Mouse (Mus musculus) midbrain, embryonic 16.5 days (tissue): ENCODE measurements around the gene Ruvbl2. TPM values are rescaled to one million over a fixed set of nuclear protein-coding genes. Genes with fewer than 3 reads are reported as not detected.
"Not testable (repeated sequence)": the region's sequence is repeated elsewhere in the genome, so short reads cannot be mapped to it uniquely, and the experiment has no call there.

Experiments used
- ATAC-seq: fragments of 200-750 bp; cut with Nextera tagmentation; 2 replicates; pipeline ENCODE4 v1.8.0; 2017; ENCODE audit warnings: moderate TSS enrichment
- H3K27ac ChIP-seq: fragments of 300-500 bp; sonication (generic); 2 replicates; pipeline ENCODE4 v1.5.1; 2014; ENCODE audit warnings: mild to moderate bottlenecking, low read length, mixed read lengths
- H3K27me3 ChIP-seq: fragments of 300-500 bp; sonication (generic); 2 replicates; pipeline ENCODE4 v1.6.1; 2014; ENCODE audit warnings: low read depth, low read length, mixed read lengths; ENCODE audit not compliant: control insufficient read depth, insufficient read depth
- H3K36me3 ChIP-seq: fragments of 300-500 bp; sonication (generic); 2 replicates; pipeline ENCODE4 v1.6.1; 2014; ENCODE audit warnings: mild to moderate bottlenecking, low read length, moderate library complexity, mixed read lengths; ENCODE audit not compliant: control insufficient read depth, insufficient read depth
- H3K4me1 ChIP-seq: fragments of 300-500 bp; sonication (generic); 2 replicates; pipeline ENCODE4 v1.6.1; 2014; ENCODE audit warnings: mild to moderate bottlenecking, low read length, mixed read lengths; ENCODE audit not compliant: control insufficient read depth, insufficient read depth
- H3K4me2 ChIP-seq: fragments of 300-500 bp; sonication (generic); 2 replicates; pipeline ENCODE4 v1.6.1; 2014; ENCODE audit warnings: mild to moderate bottlenecking, low read length, mixed read lengths
- H3K4me3 ChIP-seq: fragments of 300-500 bp; sonication (generic); 2 replicates; pipeline ENCODE4 v1.5.1; 2014; ENCODE audit warnings: low read depth, mild to moderate bottlenecking, low read length, moderate library complexity, mixed read lengths
- H3K9ac ChIP-seq: fragments of 300-500 bp; sonication (generic); 2 replicates; pipeline ENCODE4 v1.6.1; 2014; ENCODE audit warnings: low read depth, low read length, mixed read lengths
- H3K9me3 ChIP-seq: fragments of 300-500 bp; sonication (generic); replicated peaks from 2 replicates; pipeline ENCODE4 v1.6.1; 2014; ENCODE audit warnings: mild to moderate bottlenecking, low read length, mixed read lengths; ENCODE audit not compliant: control insufficient read depth, poor library complexity, severe bottlenecking
- WGBS: fragments of 180-500 bp; shearing (Covaris S2); extraction: QIAGEN DNeasy Blood & Tissue Kit; methylation state at CpG from one replicate; pipeline ENCODE4 v1.1.7; 2014; 5-methylcytosine and 5-hydroxymethylcytosine counted together
- microRNA-seq: library from miRNA; unstranded; fragments of <30 nt; microRNA quantifications from one replicate; pipeline ENCODE4, GENCODE M21; 2017
- polyA plus RNA-seq: library from polyadenylated mRNA; unstranded; fragments of >200 nt; fragmentation: Nextera tagmentation; extraction: Ambion mirVana; gene quantifications from 2 replicates; pipeline ENCODE4 v1.2.1, GENCODE M21; 2015

Gene Ruvbl2
- polyA plus RNA-seq, 1 experiment from 2014 or later = 103 TPM

GRCm38 (mm10) chr7:45396337-45396775 is 41.5 kb downstream of the Ruvbl2 start:
- Histone ChIP-seq H3K27ac (peak overlapping the region; percentile 88; the same call in 1 of the 2 replicates), H3K4me1 (peaks cover 20% of the 10 kb centered on the region), H3K4me3 (peak overlapping the region; percentile 48), H3K4me2 (peak overlapping the region; percentile 62), H3K9ac (peak overlapping the region; percentile 52; the same call in 1 of the 2 replicates)
- H3K36me3 ChIP-seq, H3K9me3 ChIP-seq, H3K27me3 ChIP-seq: not testable (repeated sequence)
- 4% methylated on average over 3 of the region's 3 CpGs for WGBS
- ATAC-seq = peak; percentile 23; the same call in 1 of the 2 replicates

GRCm38 (mm10) chr7:45395578-45396336 is 42.1 kb downstream of the Ruvbl2 start, which contains the start of gene Snrnp70:
TSS of gene Snrnp70 (minus strand) at chr7:45395742.
- Histone ChIP-seq H3K27me3 (no peaks in the 10 kb centered on the region), H3K9me3 (no peaks in the 10 kb centered on the region), H3K4me2 (peak within 1 kb of the TSS; percentile 92), H3K36me3 (peaks cover 6% of the 10 kb centered on the region; the same call in 1 of the 2 replicates), H3K9ac (peak within 1 kb of the TSS; percentile 69), H3K27ac (peak within 1 kb of the TSS; percentile 91), H3K4me1 (peaks cover 20% of the 10 kb centered on the region), H3K4me3 (peak within 1 kb of the TSS; percentile 48)
- WGBS = under 1% methylated on average over 60 of the region's 60 CpGs
- ATAC-seq = peak; percentile 96

GRCm38 (mm10) chr7:45395129-45395541 is 42.8 kb downstream of the Ruvbl2 start:
- peak overlapping the region; percentile 92 for H3K4me2 ChIP-seq
- 0% methylated on average over 19 of the region's 20 CpGs for WGBS
- peak overlapping the region; percentile 48 for H3K4me3 ChIP-seq
- H3K27me3 ChIP-seq = no peaks in the 10 kb centered on the region
- peaks cover 20% of the 10 kb centered on the region for H3K4me1 ChIP-seq
- no peaks in the 10 kb centered on the region for H3K9me3 ChIP-seq
- peaks cover 11% of the 10 kb centered on the region for H3K36me3 ChIP-seq
- peak; percentile 80 for ATAC-seq
- peak overlapping the region; percentile 69 for H3K9ac ChIP-seq
- H3K27ac ChIP-seq = peak overlapping the region; percentile 91

GRCm38 (mm10) chr7:45386077-45386476 is 51.8 kb downstream of the Ruvbl2 start:
- no peak for ATAC-seq
- Histone ChIP-seq H3K4me1 (no peaks in the 10 kb centered on the region), H3K9me3 (no peaks in the 10 kb centered on the region), H3K27me3 (no peaks in the 10 kb centered on the region), H3K4me2 (no peak overlapping the region), H3K36me3 (peaks cover 66% of the 10 kb centered on the region), H3K9ac (no peak overlapping the region), H3K4me3 (no peak overlapping the region), H3K27ac (no peak overlapping the region)
- 93% methylated on average over 3 of the region's 3 CpGs for WGBS

- no peak overlapping the region for H3K27ac ChIP-seq
- no peaks in the 10 kb centered on the region for H3K27me3 ChIP-seq
- no peaks in the 10 kb centered on the region for H3K9me3 ChIP-seq
- no peak overlapping the region for H3K4me3 ChIP-seq
- H3K4me2 ChIP-seq = no peak overlapping the region
- WGBS = 94% methylated on average over 1 of the region's 1 CpGs
- ATAC-seq = no peak
- no peaks in the 10 kb centered on the region for H3K4me1 ChIP-seq
- peaks cover 50% of the 10 kb centered on the region for H3K36me3 ChIP-seq
- H3K9ac ChIP-seq = no peak overlapping the region
Observed at GRCm38 (mm10) chr7:45376057-45376456, 61.8 kb downstream of the Ruvbl2 start.

GRCm38 (mm10) chr7:45374620-45375019 is 63.3 kb downstream of the Ruvbl2 start:
- H3K4me2 ChIP-seq = no peak overlapping the region
- H3K9me3 ChIP-seq = no peaks in the 10 kb centered on the region
- no peak for ATAC-seq
- no peaks in the 10 kb centered on the region for H3K27me3 ChIP-seq
- no peak overlapping the region for H3K27ac ChIP-seq
- H3K4me3 ChIP-seq = no peak overlapping the region
- 90% methylated on average over 8 of the region's 8 CpGs for WGBS
- no peak overlapping the region for H3K9ac ChIP-seq
- peaks cover 9% of the 10 kb centered on the region; the same call in 1 of the 2 replicates for H3K4me1 ChIP-seq
- H3K36me3 ChIP-seq = peaks cover 40% of the 10 kb centered on the region

GRCm38 (mm10) chr7:45372371-45372770 is 65.5 kb downstream of the Ruvbl2 start:
- no peak overlapping the region for H3K27ac ChIP-seq
- no peak overlapping the region for H3K4me3 ChIP-seq
- peaks cover 3% of the 10 kb centered on the region; the same call in 1 of the 2 replicates for H3K27me3 ChIP-seq
- no peak overlapping the region for H3K9ac ChIP-seq
- peaks cover 22% of the 10 kb centered on the region for H3K36me3 ChIP-seq
- ATAC-seq = no peak
- no peaks in the 10 kb centered on the region for H3K9me3 ChIP-seq
- no peak overlapping the region for H3K4me2 ChIP-seq
- 76% methylated on average over 5 of the region's 5 CpGs for whole genome bisulfite sequencing
- peaks cover 18% of the 10 kb centered on the region for H3K4me1 ChIP-seq

Small RNA genes lying within 50 kb of the gene (microRNA-seq; reads per million reads assigned to microRNA genes)
- gene Gm22133 = not detected

Other genes starting within 250 kb of the Ruvbl2 start
- gene Ccdc155, start 233.2 kb downstream of the Ruvbl2 start, polyA plus RNA-seq = 0.45 and 0.53 TPM in 2 replicates
- gene Dkkl1, start 225.9 kb downstream of the Ruvbl2 start, polyA plus RNA-seq = 6.2 and 10.5 TPM in 2 replicates
- gene Tead2, start 222.3 kb downstream of the Ruvbl2 start, polyA plus RNA-seq = 30.5 and 39.5 TPM in 2 replicates
- 1.3 and 1.4 TPM in 2 replicates for gene Cd37, start 199.0 kb downstream of the Ruvbl2 start, polyA plus RNA-seq
- gene Slc6a16, start 197.0 kb downstream of the Ruvbl2 start, polyA plus RNA-seq = 0.93 and 1.2 TPM in 2 replicates
- gene Slc6a21, start 160.6 kb downstream of the Ruvbl2 start, polyA plus RNA-seq = not detected in 2 replicates
- 11.1 and 12.4 TPM in 2 replicates for gene Trpm4, start 104.3 kb downstream of the Ruvbl2 start, polyA plus RNA-seq
- 0.39 and 0.40 TPM in 2 replicates for gene Hrc, start 102.8 kb downstream of the Ruvbl2 start, polyA plus RNA-seq
- gene Ppfia3, start 71.1 kb downstream of the Ruvbl2 start, polyA plus RNA-seq = 28.5 and 29.2 TPM in 2 replicates
- 27.0 and 39.9 TPM in 2 replicates for gene Lin7b, start 67.5 kb downstream of the Ruvbl2 start, polyA plus RNA-seq
- 157 and 186 TPM in 2 replicates for gene Snrnp70, start 42.4 kb downstream of the Ruvbl2 start, polyA plus RNA-seq
- not detected in 2 replicates for gene Kcna7, start 32.4 kb downstream of the Ruvbl2 start, polyA plus RNA-seq
- not detected in 2 replicates for gene Ntf5, start 24.4 kb downstream of the Ruvbl2 start, polyA plus RNA-seq
- gene Lhb, start 17.3 kb downstream of the Ruvbl2 start, polyA plus RNA-seq = 0.39 and 0.88 TPM in 2 replicates
- gene Gys1, start 3.3 kb downstream of the Ruvbl2 start, polyA plus RNA-seq = 20.9 and 21.8 TPM in 2 replicates
- 5,323 and 5,449 TPM in 2 replicates for gene Ftl1, start 21.8 kb upstream of the Ruvbl2 start, polyA plus RNA-seq
- 232 and 243 TPM in 2 replicates for gene Bax, start 28.8 kb upstream of the Ruvbl2 start, polyA plus RNA-seq
- 0.15 and 0.16 TPM in 2 replicates for gene Tulp2, start 43.8 kb upstream of the Ruvbl2 start, polyA plus RNA-seq
- not detected in 2 replicates for gene Gm45808, start 48.7 kb upstream of the Ruvbl2 start, polyA plus RNA-seq
- gene Dhdh, start 50.7 kb upstream of the Ruvbl2 start, polyA plus RNA-seq = 4.1 and 4.2 TPM in 2 replicates
- gene Nucb1, start 72.3 kb upstream of the Ruvbl2 start, polyA plus RNA-seq = 107 and 119 TPM in 2 replicates
- gene Ppp1r15a, start 88.2 kb upstream of the Ruvbl2 start, polyA plus RNA-seq = 10.5 and 13.9 TPM in 2 replicates
- 0.81 and 0.87 TPM in 2 replicates for gene Plekha4, start 88.2 kb upstream of the Ruvbl2 start, polyA plus RNA-seq
- 0.21 TPM in 1 of 2 replicates, not detected in the other for gene Hsd17b14, start 116.8 kb upstream of the Ruvbl2 start, polyA plus RNA-seq
- gene Bcat2, start 132.1 kb upstream of the Ruvbl2 start, polyA plus RNA-seq = 23.6 and 25.0 TPM in 2 replicates
- gene Fgf21, start 177.4 kb upstream of the Ruvbl2 start, polyA plus RNA-seq = not detected in 2 replicates
- gene Fut1, start 179.2 kb upstream of the Ruvbl2 start, polyA plus RNA-seq = not detected in 2 replicates
- gene Izumo1, start 183.7 kb upstream of the Ruvbl2 start, polyA plus RNA-seq = not detected in 2 replicates
- gene Rasip1, start 189.4 kb upstream of the Ruvbl2 start, polyA plus RNA-seq = 17.2 and 18.5 TPM in 2 replicates
- gene Mamstr, start 201.9 kb upstream of the Ruvbl2 start, polyA plus RNA-seq = 3.4 and 4.6 TPM in 2 replicates
- gene Fut2, start 228.3 kb upstream of the Ruvbl2 start, polyA plus RNA-seq = 0.16 TPM in 2 replicates
- 0.23 and 0.71 TPM in 2 replicates for gene Ntn5, start 245.9 kb upstream of the Ruvbl2 start, polyA plus RNA-seq